Mouse (Mus musculus): ENCODE data around the gene Ctrc.

DNA sequence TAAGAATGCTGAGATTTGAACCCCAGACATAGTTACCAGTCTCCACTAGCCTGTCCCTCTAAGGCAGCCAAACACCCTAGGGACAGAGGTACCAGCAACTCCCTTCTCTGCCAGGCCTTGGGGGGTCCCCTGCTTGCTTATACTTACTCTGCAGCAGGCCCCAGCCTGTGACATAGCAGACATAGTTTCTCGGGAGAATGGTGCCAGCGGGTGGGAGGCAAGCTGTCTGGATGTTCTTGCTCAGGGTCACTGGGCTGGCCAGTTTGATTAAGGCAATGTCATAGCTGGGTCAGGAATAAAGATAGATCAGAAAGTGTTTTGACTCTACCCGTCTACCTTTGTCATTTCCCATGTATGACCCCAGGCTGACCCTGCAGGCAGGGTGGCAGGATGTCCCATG is 25.0 kb downstream of the Ctrc start:
- TF ChIP-seq GATA1 (IDR thresholded peaks at IDR 0.05; ENCODE audit: borderline replicate concordance, low read length) (no peak), CTCF (IDR thresholded peaks at IDR 0.05; ENCODE audit: low read depth, low read length) (no peak), TAL1 (conservative IDR thresholded peaks at IDR 0.05; ENCODE audit: low read depth, low read length) (no peak)
